Mouse (Mus musculus): Measurements from ENCODE around the gene Nos1ap. TPM values are rescaled to one million over a fixed set of nuclear protein-coding genes. Genes with fewer than 3 reads are reported as not detected.

The Nos1ap gene
- polyA plus RNA-seq, 1 experiment from 2014 or later, result 7.7 TPM

DNA sequence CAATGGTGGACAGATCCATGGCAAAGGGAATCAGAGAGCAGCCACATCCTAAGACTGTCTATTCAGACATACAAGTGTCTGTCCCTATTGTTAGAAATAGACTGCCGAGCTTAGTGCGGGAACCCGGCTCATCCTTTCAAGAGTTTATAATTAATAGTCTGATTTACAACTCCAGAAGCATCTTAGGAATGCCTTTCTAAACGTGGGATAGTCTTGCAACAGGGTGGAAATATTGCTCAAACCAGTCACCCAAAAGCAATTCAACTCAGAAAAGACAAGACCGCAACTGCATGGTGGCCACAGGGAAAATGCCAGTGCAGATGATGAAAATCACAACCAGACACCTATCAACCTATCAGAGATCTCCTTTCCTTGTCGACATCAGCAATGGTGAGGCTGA, 173.5 kb downstream of the Nos1ap start:
- Histone ChIP-seq H3K4me1 (ENCODE audit: control insufficient read depth, insufficient read depth, low read length) (no peaks in the 10 kb centered on the region), H3K9ac (ENCODE audit: low read depth, low read length) (no peak overlapping the region), H3K27ac (replicated peaks; ENCODE audit: low read depth, low read length) (no peak overlapping the region), H3K4me3 (ENCODE audit: low read depth, low read length) (no peak overlapping the region), H3K4me2 (ENCODE audit: low read depth, low read length) (no peak overlapping the region), H3K9me3 (ENCODE audit: control insufficient read depth, low read length) (no peaks in the 10 kb centered on the region), H3K36me3 (ENCODE audit: control insufficient read depth, insufficient read depth, low read length) (no peaks in the 10 kb centered on the region), H3K27me3 (replicated peaks; ENCODE audit: control insufficient read depth, insufficient read depth, low read length) (no peaks in the 10 kb centered on the region)
- ATAC-seq (ENCODE audit: low read depth) (no peak), DNase-seq (ENCODE audit: low spot score) (no peak)
- 73% methylated on average over 6 of the region's 6 CpGs for WGBS

DNA sequence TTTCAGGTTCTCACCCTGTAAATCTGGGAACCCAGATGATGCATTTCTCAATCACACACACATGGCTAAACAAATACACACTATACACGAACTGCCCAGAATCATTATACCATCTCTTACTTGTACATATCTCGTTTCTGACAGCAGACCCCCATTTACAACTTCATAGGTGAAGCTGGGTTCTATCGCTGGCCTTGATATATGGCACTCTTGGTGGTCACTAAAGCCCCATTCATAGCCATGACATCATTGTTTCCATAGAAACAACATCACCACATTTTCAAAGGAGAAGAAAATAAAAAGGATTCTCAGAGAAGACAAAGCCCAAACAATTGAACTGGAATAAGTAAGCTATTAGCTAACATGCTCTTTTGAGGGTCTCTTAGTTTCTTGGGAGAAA, 174.3 kb downstream of the Nos1ap start:
- Histone ChIP-seq H3K9me3 (ENCODE audit: control insufficient read depth, low read length) (no peaks in the 10 kb centered on the region), H3K27me3 (replicated peaks; ENCODE audit: control insufficient read depth, insufficient read depth, low read length) (no peaks in the 10 kb centered on the region), H3K9ac (ENCODE audit: low read depth, low read length) (no peak overlapping the region), H3K4me3 (ENCODE audit: low read depth, low read length) (no peak overlapping the region), H3K4me1 (ENCODE audit: control insufficient read depth, insufficient read depth, low read length) (no peaks in the 10 kb centered on the region), H3K27ac (replicated peaks; ENCODE audit: low read depth, low read length) (no peak overlapping the region), H3K36me3 (ENCODE audit: control insufficient read depth, insufficient read depth, low read length) (no peaks in the 10 kb centered on the region), H3K4me2 (ENCODE audit: low read depth, low read length) (no peak overlapping the region)
- ATAC-seq (ENCODE audit: low read depth), result no peak
- 64% methylated on average over 3 of the region's 3 CpGs for WGBS
- DNase-seq (ENCODE audit: low spot score), result no peak

DNA sequence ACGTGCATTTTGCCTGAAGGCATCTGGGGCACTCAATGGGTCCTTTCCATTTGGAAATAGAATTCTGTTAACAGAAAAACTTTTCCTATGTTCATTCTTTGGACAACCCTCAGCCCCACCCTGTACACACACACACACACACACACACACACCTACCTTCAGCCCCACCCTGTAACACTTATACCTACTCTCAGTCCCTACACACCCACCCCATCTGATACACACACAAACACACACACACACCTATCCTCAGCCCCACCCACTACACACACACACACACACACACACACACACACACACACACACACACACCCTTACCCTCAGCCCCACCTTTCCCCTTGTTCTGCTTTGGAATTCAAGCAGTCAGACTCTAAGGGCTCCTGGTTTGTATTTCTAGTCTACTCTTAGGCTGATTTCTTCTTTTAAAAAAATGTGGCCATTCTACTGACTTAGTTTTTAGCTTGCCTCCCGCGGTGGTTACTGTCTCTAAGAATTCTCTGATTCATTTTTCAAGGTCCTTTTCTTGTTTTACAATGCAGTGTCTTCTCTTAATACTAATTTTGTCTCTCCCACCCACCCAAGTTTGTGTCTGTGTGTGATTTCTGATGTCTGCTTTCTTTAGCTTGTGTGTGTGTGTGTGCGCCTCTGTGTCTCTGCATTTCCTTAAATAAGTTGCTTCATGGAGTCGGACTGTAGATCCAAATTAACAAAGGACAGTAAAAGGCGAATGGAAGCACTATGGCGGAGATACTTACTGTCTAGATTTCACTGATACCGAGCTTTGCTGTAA, 179.1 kb downstream of the Nos1ap start:
- Histone ChIP-seq H3K4me1 (ENCODE audit: control insufficient read depth, insufficient read depth, low read length) (no peaks in the 10 kb centered on the region), H3K27me3 (replicated peaks; ENCODE audit: control insufficient read depth, insufficient read depth, low read length) (no peaks in the 10 kb centered on the region), H3K27ac (replicated peaks; ENCODE audit: low read depth, low read length) (no peak overlapping the region), H3K9ac (ENCODE audit: low read depth, low read length) (no peak overlapping the region), H3K36me3 (ENCODE audit: control insufficient read depth, insufficient read depth, low read length) (no peaks in the 10 kb centered on the region), H3K9me3 (ENCODE audit: control insufficient read depth, low read length) (no peaks in the 10 kb centered on the region), H3K4me2 (ENCODE audit: low read depth, low read length) (no peak overlapping the region), H3K4me3 (ENCODE audit: low read depth, low read length) (no peak overlapping the region)
- no peak for DNase-seq (ENCODE audit: low spot score)
- WGBS, result 77% methylated on average over 8 of the region's 8 CpGs
- ATAC-seq (ENCODE audit: low read depth), result no peak

GRCm38 (mm10) chr1:170409091-170409490, 180.6 kb downstream of the Nos1ap start:
- Histone ChIP-seq H3K4me3 (ENCODE audit: low read depth, low read length) (no peak overlapping the region), H3K4me1 (ENCODE audit: control insufficient read depth, insufficient read depth, low read length) (no peaks in the 10 kb centered on the region), H3K27ac (replicated peaks; ENCODE audit: low read depth, low read length) (no peak overlapping the region), H3K9ac (ENCODE audit: low read depth, low read length) (no peak overlapping the region), H3K9me3 (ENCODE audit: control insufficient read depth, low read length) (no peaks in the 10 kb centered on the region), H3K36me3 (ENCODE audit: control insufficient read depth, insufficient read depth, low read length) (no peaks in the 10 kb centered on the region), H3K27me3 (replicated peaks; ENCODE audit: control insufficient read depth, insufficient read depth, low read length) (no peaks in the 10 kb centered on the region), H3K4me2 (ENCODE audit: low read depth, low read length) (no peak overlapping the region)
- WGBS, result 43% methylated on average over 4 of the region's 4 CpGs
- no peak for DNase-seq (ENCODE audit: low spot score)
- no peak for ATAC-seq (ENCODE audit: low read depth)

GRCm38 (mm10) chr1:170406921-170407320, 182.7 kb downstream of the Nos1ap start:
- no peak overlapping the region for H3K27ac ChIP-seq (replicated peaks; ENCODE audit: low read depth, low read length)
- no peak for DNase-seq (ENCODE audit: low spot score)
- no peaks in the 10 kb centered on the region for H3K36me3 ChIP-seq (ENCODE audit: control insufficient read depth, insufficient read depth, low read length)
- H3K9me3 ChIP-seq (ENCODE audit: control insufficient read depth, low read length), result no peaks in the 10 kb centered on the region
- peak; percentile 15; the same call in 1 of the 2 replicates for ATAC-seq (ENCODE audit: low read depth)
- H3K27me3 ChIP-seq (replicated peaks; ENCODE audit: control insufficient read depth, insufficient read depth, low read length), result no peaks in the 10 kb centered on the region
- WGBS, result 80% methylated on average over 8 of the region's 8 CpGs
- H3K4me2 ChIP-seq (ENCODE audit: low read depth, low read length), result no peak overlapping the region
- no peak overlapping the region for H3K4me3 ChIP-seq (ENCODE audit: low read depth, low read length)
- no peak overlapping the region for H3K9ac ChIP-seq (ENCODE audit: low read depth, low read length)
- H3K4me1 ChIP-seq (ENCODE audit: control insufficient read depth, insufficient read depth, low read length), result no peaks in the 10 kb centered on the region

GRCm38 (mm10) chr1:170405152-170405551, 184.5 kb downstream of the Nos1ap start:
- no peaks in the 10 kb centered on the region for H3K36me3 ChIP-seq (ENCODE audit: control insufficient read depth, insufficient read depth, low read length)
- no peaks in the 10 kb centered on the region for H3K9me3 ChIP-seq (ENCODE audit: control insufficient read depth, low read length)
- H3K9ac ChIP-seq (ENCODE audit: low read depth, low read length), result no peak overlapping the region
- H3K27me3 ChIP-seq (replicated peaks; ENCODE audit: control insufficient read depth, insufficient read depth, low read length), result no peaks in the 10 kb centered on the region
- no peaks in the 10 kb centered on the region for H3K4me1 ChIP-seq (ENCODE audit: control insufficient read depth, insufficient read depth, low read length)
- no peak overlapping the region for H3K4me3 ChIP-seq (ENCODE audit: low read depth, low read length)
- no peak overlapping the region for H3K4me2 ChIP-seq (ENCODE audit: low read depth, low read length)
- DNase-seq (ENCODE audit: low spot score), result no peak
- no peak overlapping the region for H3K27ac ChIP-seq (replicated peaks; ENCODE audit: low read depth, low read length)
- WGBS, result 84% methylated on average over 2 of the region's 2 CpGs
- no peak for ATAC-seq (ENCODE audit: low read depth)

DNA sequence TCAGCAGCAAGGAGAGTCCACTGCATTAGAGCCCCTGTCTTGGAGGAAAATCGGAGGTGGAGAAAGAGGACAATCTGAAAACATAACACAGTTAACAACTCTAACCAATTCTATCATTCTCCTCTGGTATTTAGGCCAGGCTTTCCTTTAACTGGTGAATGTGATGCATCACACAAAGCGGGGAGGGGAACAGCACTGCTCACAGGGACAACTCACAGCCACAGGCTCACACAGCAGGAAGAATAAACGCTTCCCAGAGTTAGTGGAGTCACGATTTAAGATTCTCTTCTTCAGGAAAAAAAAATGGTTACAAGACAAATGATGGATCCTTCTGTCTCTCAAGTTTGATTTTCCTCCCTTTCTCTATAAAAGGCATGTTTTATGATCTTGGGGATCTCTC, 187.0 kb downstream of the Nos1ap start:
- WGBS, result 64% methylated on average over 4 of the region's 4 CpGs
- Histone ChIP-seq H3K4me2 (ENCODE audit: low read depth, low read length) (no peak overlapping the region), H3K36me3 (ENCODE audit: control insufficient read depth, insufficient read depth, low read length) (no peaks in the 10 kb centered on the region), H3K9ac (ENCODE audit: low read depth, low read length) (no peak overlapping the region), H3K27ac (replicated peaks; ENCODE audit: low read depth, low read length) (no peak overlapping the region), H3K4me3 (ENCODE audit: low read depth, low read length) (no peak overlapping the region), H3K27me3 (replicated peaks; ENCODE audit: control insufficient read depth, insufficient read depth, low read length) (no peaks in the 10 kb centered on the region), H3K4me1 (ENCODE audit: control insufficient read depth, insufficient read depth, low read length) (no peaks in the 10 kb centered on the region), H3K9me3 (ENCODE audit: control insufficient read depth, low read length) (no peaks in the 10 kb centered on the region)
- DNase-seq (ENCODE audit: low spot score) (no peak), ATAC-seq (ENCODE audit: low read depth) (no peak)

DNA sequence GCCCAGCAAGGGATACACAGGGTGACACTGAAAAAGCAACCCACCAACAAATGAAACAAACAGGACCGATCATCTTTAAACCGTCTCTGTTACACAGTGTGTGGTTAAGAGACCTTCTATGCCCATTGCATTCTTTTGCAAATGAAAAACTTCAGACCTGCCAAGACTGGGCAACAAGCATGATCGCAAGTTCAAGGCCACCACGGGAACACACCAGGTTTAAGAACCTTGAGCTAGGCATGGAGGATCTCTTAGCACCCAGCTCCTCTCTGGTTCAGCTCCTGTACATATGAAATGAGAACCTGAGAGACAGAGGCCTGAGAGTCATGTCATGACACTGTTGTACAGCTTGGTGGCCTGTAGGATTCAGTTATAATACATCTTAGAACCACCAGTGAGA, 190.8 kb downstream of the Nos1ap start:
- no peak overlapping the region for H3K27ac ChIP-seq (replicated peaks; ENCODE audit: low read depth, low read length)
- no peaks in the 10 kb centered on the region for H3K27me3 ChIP-seq (replicated peaks; ENCODE audit: control insufficient read depth, insufficient read depth, low read length)
- H3K9me3 ChIP-seq (ENCODE audit: control insufficient read depth, low read length), result no peaks in the 10 kb centered on the region
- DNase-seq (ENCODE audit: low spot score) (no peak), ATAC-seq (ENCODE audit: low read depth) (no peak)
- 89% methylated on average over 4 of the region's 4 CpGs for WGBS
- no peak overlapping the region for H3K9ac ChIP-seq (ENCODE audit: low read depth, low read length)
- no peak overlapping the region for H3K4me2 ChIP-seq (ENCODE audit: low read depth, low read length)
- no peaks in the 10 kb centered on the region for H3K36me3 ChIP-seq (ENCODE audit: control insufficient read depth, insufficient read depth, low read length)
- H3K4me3 ChIP-seq (ENCODE audit: low read depth, low read length), result no peak overlapping the region
- H3K4me1 ChIP-seq (ENCODE audit: control insufficient read depth, insufficient read depth, low read length), result no peaks in the 10 kb centered on the region

- Histone ChIP-seq H3K36me3 (ENCODE audit: control insufficient read depth, insufficient read depth, low read length) (no peaks in the 10 kb centered on the region), H3K27me3 (replicated peaks; ENCODE audit: control insufficient read depth, insufficient read depth, low read length) (no peaks in the 10 kb centered on the region), H3K4me2 (ENCODE audit: low read depth, low read length) (no peak overlapping the region), H3K4me1 (ENCODE audit: control insufficient read depth, insufficient read depth, low read length) (no peaks in the 10 kb centered on the region), H3K9me3 (ENCODE audit: control insufficient read depth, low read length) (no peaks in the 10 kb centered on the region), H3K9ac (ENCODE audit: low read depth, low read length) (no peak overlapping the region), H3K27ac (replicated peaks; ENCODE audit: low read depth, low read length) (no peak overlapping the region), H3K4me3 (ENCODE audit: low read depth, low read length) (no peak overlapping the region)
- DNase-seq (ENCODE audit: low spot score) (no peak), ATAC-seq (ENCODE audit: low read depth) (no peak)
- WGBS, result 86% methylated on average over 2 of the region's 2 CpGs
Measured at GRCm38 (mm10) chr1:170395101-170395500, 194.6 kb downstream of the Nos1ap start.
